Mouse (Mus musculus): ENCODE data around the gene Filip1l. TPM values are rescaled to one million over a fixed set of nuclear protein-coding genes. Genes with fewer than 3 reads are reported as not detected.

Filip1l gene
- polyA plus RNA-seq, 1 experiment from 2014 or later: 3.0 TPM

- Histone ChIP-seq H3K36me3 (ENCODE audit: control insufficient read depth, insufficient read depth, low read length) (no peaks in the 10 kb centered on the region), H3K9me3 (ENCODE audit: control insufficient read depth, low read length) (no peaks in the 10 kb centered on the region), H3K27me3 (ENCODE audit: control insufficient read depth, insufficient read depth, low read length) (no peaks in the 10 kb centered on the region), H3K4me3 (replicated peaks; ENCODE audit: low read depth, low read length) (no peak overlapping the region), H3K9ac (replicated peaks; ENCODE audit: low read length) (no peak overlapping the region), H3K27ac (replicated peaks; ENCODE audit: low read depth, low read length) (no peak overlapping the region), H3K4me2 (ENCODE audit: low read length) (no peak overlapping the region), H3K4me1 (ENCODE audit: control insufficient read depth, insufficient read depth, low read length) (peaks cover 7% of the 10 kb centered on the region; the same call in 1 of the 2 replicates)
- 73% methylated on average over 3 of the region's 3 CpGs for WGBS
- ATAC-seq (ENCODE audit: low FRiP score, low TSS enrichment) (no peak), DNase-seq (no peak)
These were observed 148.0 kb downstream of the Filip1l start for GRCm38 (mm10) chr16:57500851-57501250.

GRCm38 (mm10) chr16:57502230-57502629 lies 149.3 kb downstream of the Filip1l start:
- no peak overlapping the region for H3K4me3 ChIP-seq (replicated peaks; ENCODE audit: low read depth, low read length)
- DNase-seq: no peak
- no peaks in the 10 kb centered on the region for H3K27me3 ChIP-seq (ENCODE audit: control insufficient read depth, insufficient read depth, low read length)
- H3K4me1 ChIP-seq (ENCODE audit: control insufficient read depth, insufficient read depth, low read length): no peaks in the 10 kb centered on the region
- no peak for ATAC-seq (ENCODE audit: low FRiP score, low TSS enrichment)
- H3K9ac ChIP-seq (replicated peaks; ENCODE audit: low read length): no peak overlapping the region
- H3K27ac ChIP-seq (replicated peaks; ENCODE audit: low read depth, low read length): no peak overlapping the region
- H3K4me2 ChIP-seq (ENCODE audit: low read length): no peak overlapping the region
- 12% methylated on average over 2 of the region's 2 CpGs for WGBS
- H3K36me3 ChIP-seq (ENCODE audit: control insufficient read depth, insufficient read depth, low read length): no peaks in the 10 kb centered on the region
- no peaks in the 10 kb centered on the region for H3K9me3 ChIP-seq (ENCODE audit: control insufficient read depth, low read length)

GRCm38 (mm10) chr16:57502761-57503160 lies 149.9 kb downstream of the Filip1l start:
- ATAC-seq (ENCODE audit: low FRiP score, low TSS enrichment): no peak

DNA sequence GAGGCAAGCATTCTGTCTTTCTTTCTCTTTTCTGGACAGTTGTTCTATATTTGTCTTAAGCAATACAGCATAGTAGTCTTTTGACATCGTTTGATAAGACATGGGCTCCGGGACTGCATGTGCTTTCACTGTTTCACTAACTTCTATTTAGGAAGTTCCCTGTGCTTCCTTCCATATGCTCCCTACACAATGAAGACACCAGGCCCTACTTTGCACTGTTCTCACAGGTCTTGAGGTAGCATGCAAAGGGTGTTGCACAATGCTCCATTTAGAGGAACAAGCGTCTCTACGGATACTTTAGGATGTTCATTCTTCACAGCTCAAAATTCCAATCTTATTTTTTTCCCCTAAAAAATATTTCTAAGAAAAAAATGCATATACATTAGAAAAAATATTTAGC lies 151.8 kb downstream of the Filip1l start:
- Histone ChIP-seq H3K36me3 (ENCODE audit: control insufficient read depth, insufficient read depth, low read length) (no peaks in the 10 kb centered on the region), H3K9me3 (ENCODE audit: control insufficient read depth, low read length) (no peaks in the 10 kb centered on the region), H3K27ac (replicated peaks; ENCODE audit: low read depth, low read length) (no peak overlapping the region), H3K4me2 (ENCODE audit: low read length) (no peak overlapping the region), H3K27me3 (ENCODE audit: control insufficient read depth, insufficient read depth, low read length) (no peaks in the 10 kb centered on the region), H3K9ac (replicated peaks; ENCODE audit: low read length) (no peak overlapping the region), H3K4me3 (replicated peaks; ENCODE audit: low read depth, low read length) (no peak overlapping the region), H3K4me1 (ENCODE audit: control insufficient read depth, insufficient read depth, low read length) (no peaks in the 10 kb centered on the region)
- DNase-seq (no peak), ATAC-seq (ENCODE audit: low FRiP score, low TSS enrichment) (no peak)
- WGBS: 97% methylated on average over 4 of the region's 4 CpGs

More at GRCm38 (mm10) chr16:57502761-57503160, 149.9 kb downstream of the Filip1l start:
- H3K36me3 ChIP-seq (ENCODE audit: control insufficient read depth, insufficient read depth, low read length): no peaks in the 10 kb centered on the region
- no peak overlapping the region for H3K4me2 ChIP-seq (ENCODE audit: low read length)
- H3K4me3 ChIP-seq (replicated peaks; ENCODE audit: low read depth, low read length): no peak overlapping the region
- H3K9ac ChIP-seq (replicated peaks; ENCODE audit: low read length): no peak overlapping the region
- H3K4me1 ChIP-seq (ENCODE audit: control insufficient read depth, insufficient read depth, low read length): no peaks in the 10 kb centered on the region
- H3K27me3 ChIP-seq (ENCODE audit: control insufficient read depth, insufficient read depth, low read length): no peaks in the 10 kb centered on the region
- H3K27ac ChIP-seq (replicated peaks; ENCODE audit: low read depth, low read length): no peak overlapping the region
- DNase-seq: no peak
- no peaks in the 10 kb centered on the region for H3K9me3 ChIP-seq (ENCODE audit: control insufficient read depth, low read length)
- WGBS: 85% methylated on average over 5 of the region's 5 CpGs

GRCm38 (mm10) chr16:57506133-57506532 lies 153.2 kb downstream of the Filip1l start:
- Histone ChIP-seq H3K4me1 (ENCODE audit: control insufficient read depth, insufficient read depth, low read length) (no peaks in the 10 kb centered on the region), H3K27me3 (ENCODE audit: control insufficient read depth, insufficient read depth, low read length) (no peaks in the 10 kb centered on the region), H3K27ac (replicated peaks; ENCODE audit: low read depth, low read length) (no peak overlapping the region), H3K9me3 (ENCODE audit: control insufficient read depth, low read length) (no peaks in the 10 kb centered on the region), H3K36me3 (ENCODE audit: control insufficient read depth, insufficient read depth, low read length) (no peaks in the 10 kb centered on the region), H3K4me2 (ENCODE audit: low read length) (no peak overlapping the region), H3K4me3 (replicated peaks; ENCODE audit: low read depth, low read length) (no peak overlapping the region), H3K9ac (replicated peaks; ENCODE audit: low read length) (no peak overlapping the region)
- WGBS: 89% methylated on average over 6 of the region's 6 CpGs
- ATAC-seq (ENCODE audit: low FRiP score, low TSS enrichment): no peak
- DNase-seq: no peak

GRCm38 (mm10) chr16:57508351-57508750 lies 155.5 kb downstream of the Filip1l start:
- DNase-seq (no peak), ATAC-seq (ENCODE audit: low FRiP score, low TSS enrichment) (no peak)
- H3K27ac ChIP-seq (replicated peaks; ENCODE audit: low read depth, low read length): no peak overlapping the region
- 90% methylated on average over 1 of the region's 1 CpGs for WGBS
- H3K9me3 ChIP-seq (ENCODE audit: control insufficient read depth, low read length): no peaks in the 10 kb centered on the region
- no peak overlapping the region for H3K4me3 ChIP-seq (replicated peaks; ENCODE audit: low read depth, low read length)
- no peak overlapping the region for H3K4me2 ChIP-seq (ENCODE audit: low read length)
- no peak overlapping the region for H3K9ac ChIP-seq (replicated peaks; ENCODE audit: low read length)
- H3K36me3 ChIP-seq (ENCODE audit: control insufficient read depth, insufficient read depth, low read length): no peaks in the 10 kb centered on the region
- H3K27me3 ChIP-seq (ENCODE audit: control insufficient read depth, insufficient read depth, low read length): no peaks in the 10 kb centered on the region
- no peaks in the 10 kb centered on the region for H3K4me1 ChIP-seq (ENCODE audit: control insufficient read depth, insufficient read depth, low read length)

- Histone ChIP-seq H3K4me3 (replicated peaks; ENCODE audit: low read depth, low read length) (no peak overlapping the region), H3K4me1 (ENCODE audit: control insufficient read depth, insufficient read depth, low read length) (no peaks in the 10 kb centered on the region), H3K27ac (replicated peaks; ENCODE audit: low read depth, low read length) (no peak overlapping the region), H3K9me3 (ENCODE audit: control insufficient read depth, low read length) (no peaks in the 10 kb centered on the region), H3K27me3 (ENCODE audit: control insufficient read depth, insufficient read depth, low read length) (no peaks in the 10 kb centered on the region), H3K4me2 (ENCODE audit: low read length) (no peak overlapping the region), H3K36me3 (ENCODE audit: control insufficient read depth, insufficient read depth, low read length) (no peaks in the 10 kb centered on the region), H3K9ac (replicated peaks; ENCODE audit: low read length) (no peak overlapping the region)
- 94% methylated on average over 3 of the region's 3 CpGs for WGBS
- DNase-seq (no peak), ATAC-seq (ENCODE audit: low FRiP score, low TSS enrichment) (no peak)
These were observed 156.2 kb downstream of the Filip1l start for GRCm38 (mm10) chr16:57509099-57509498.

- 91% methylated on average over 7 of the region's 7 CpGs for WGBS
- Histone ChIP-seq H3K9me3 (ENCODE audit: control insufficient read depth, low read length) (no peaks in the 10 kb centered on the region), H3K27me3 (ENCODE audit: control insufficient read depth, insufficient read depth, low read length) (no peaks in the 10 kb centered on the region), H3K27ac (replicated peaks; ENCODE audit: low read depth, low read length) (no peak overlapping the region), H3K36me3 (ENCODE audit: control insufficient read depth, insufficient read depth, low read length) (no peaks in the 10 kb centered on the region), H3K9ac (replicated peaks; ENCODE audit: low read length) (no peak overlapping the region), H3K4me2 (ENCODE audit: low read length) (no peak overlapping the region), H3K4me1 (ENCODE audit: control insufficient read depth, insufficient read depth, low read length) (no peaks in the 10 kb centered on the region), H3K4me3 (replicated peaks; ENCODE audit: low read depth, low read length) (no peak overlapping the region)
- ATAC-seq (ENCODE audit: low FRiP score, low TSS enrichment) (no peak), DNase-seq (no peak)
These were observed 160.7 kb downstream of the Filip1l start for GRCm38 (mm10) chr16:57513562-57513961.

- H3K36me3 ChIP-seq (ENCODE audit: control insufficient read depth, insufficient read depth, low read length): no peaks in the 10 kb centered on the region
- no peak for ATAC-seq (ENCODE audit: low FRiP score, low TSS enrichment)
- 62% methylated on average over 4 of the region's 4 CpGs for WGBS
- H3K4me3 ChIP-seq (replicated peaks; ENCODE audit: low read depth, low read length): no peak overlapping the region
- H3K9me3 ChIP-seq (ENCODE audit: control insufficient read depth, low read length): no peaks in the 10 kb centered on the region
- no peak for DNase-seq
- no peaks in the 10 kb centered on the region for H3K27me3 ChIP-seq (ENCODE audit: control insufficient read depth, insufficient read depth, low read length)
- H3K27ac ChIP-seq (replicated peaks; ENCODE audit: low read depth, low read length): no peak overlapping the region
- H3K4me2 ChIP-seq (ENCODE audit: low read length): no peak overlapping the region
- no peak overlapping the region for H3K9ac ChIP-seq (replicated peaks; ENCODE audit: low read length)
- no peaks in the 10 kb centered on the region for H3K4me1 ChIP-seq (ENCODE audit: control insufficient read depth, insufficient read depth, low read length)
These were observed 161.5 kb downstream of the Filip1l start for GRCm38 (mm10) chr16:57514371-57514770.
